Mouse (Mus musculus): ENCODE data around the gene Plekhd1.

Gene Plekhd1

GRCm38 (mm10) chr12:80757751-80758558, 65.6 kb downstream of the Plekhd1 start:
- DNase-seq = no peak

GRCm38 (mm10) chr12:80758559-80759386, 66.4 kb downstream of the Plekhd1 start:
- DNase-seq = no peak

- DNase-seq = peak; percentile 25
These were observed 67.0 kb downstream of the Plekhd1 start for GRCm38 (mm10) chr12:80759387-80759712.

- DNase-seq = peak; percentile 68
These were observed 67.5 kb downstream of the Plekhd1 start for GRCm38 (mm10) chr12:80759713-80760395.

- DNase-seq = peak; percentile 92
These were observed 68.0 kb downstream of the Plekhd1 start, which contains the start of gene Ccdc177 for GRCm38 (mm10) chr12:80760396-80760801. Gene Ccdc177, minus strand, starts transcription at chr12:80760687.

- DNase-seq = no peak
These were observed 70.6 kb downstream of the Plekhd1 start for GRCm38 (mm10) chr12:80762982-80763381.

- no peak for DNase-seq
These were observed 71.7 kb downstream of the Plekhd1 start for GRCm38 (mm10) chr12:80764116-80764515.

- peak; percentile 83 for DNase-seq
These were observed 77.3 kb downstream of the Plekhd1 start for GRCm38 (mm10) chr12:80769697-80770096.

Data from right cerebral cortex, postnatal 4 days (tissue).